Mouse (Mus musculus): ENCODE data around the gene Cdh4.

DNA sequence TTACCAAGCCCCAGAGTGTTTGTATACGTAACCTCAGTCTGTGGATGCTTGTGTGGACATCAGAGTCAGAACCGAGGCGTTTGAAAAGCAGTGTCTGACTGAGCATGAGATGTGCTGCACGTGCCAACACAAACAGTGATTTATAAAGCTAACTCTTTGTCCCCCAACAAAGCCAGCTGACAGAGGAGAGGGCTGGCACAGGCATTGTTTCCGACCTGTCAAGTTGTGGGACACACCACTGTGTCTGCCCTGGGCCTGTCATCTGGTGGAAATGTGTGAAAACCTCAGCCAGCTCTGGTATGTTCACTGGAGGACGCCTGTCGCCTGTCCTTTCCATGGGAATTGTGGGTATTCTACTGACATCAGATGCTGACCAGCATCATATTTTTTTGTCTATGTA, 248.3 kb downstream of the Cdh4 start:
- TF ChIP-seq EP300 (IDR thresholded peaks at IDR 0.05; ENCODE audit: low read depth) (no peak), CTCF (IDR thresholded peaks at IDR 0.05; ENCODE audit: low read depth) (no peak)

Measured in heart, postnatal 0 days (tissue).